Mouse (Mus musculus) cerebellum, adult (tissue): Measurements from ENCODE around the gene Adamtsl2.
A peak's percentile ranks its signal among the peaks of the same experiment; 100 is the strongest.

Source experiments
- ATAC-seq: cut with Nextera tagmentation; 2 replicates; pipeline ENCODE4 v1.9.2; 2017; ENCODE audit warnings: mild to moderate bottlenecking, moderate library complexity, mixed read lengths; ENCODE audit not compliant: insufficient number of reproducible peaks, low FRiP score, low TSS enrichment

The Adamtsl2 gene

GRCm38 (mm10) chr2:27074804-27075203 is 4.4 kb upstream of the Adamtsl2 start:
- ATAC-seq: no peak

- 0 out of 2 replicates have a peak, but pooled peaks have one; percentile 6 for ATAC-seq
These were observed 3.7 kb upstream of the Adamtsl2 start for GRCm38 (mm10) chr2:27075485-27075884.

- ATAC-seq: no peak
These were observed 1.4 kb upstream of the Adamtsl2 start for GRCm38 (mm10) chr2:27077655-27078244.

- ATAC-seq: no peak
These were observed 867 bp upstream of the Adamtsl2 start for GRCm38 (mm10) chr2:27078312-27078711.

- no peak for ATAC-seq
These were observed 470 bp downstream of the Adamtsl2 start for GRCm38 (mm10) chr2:27079649-27080048.

GRCm38 (mm10) chr2:27083761-27084475 is 4.7 kb downstream of the Adamtsl2 start:
- no peak for ATAC-seq

GRCm38 (mm10) chr2:27084963-27085362 is 5.8 kb downstream of the Adamtsl2 start:
- no peak for ATAC-seq

- ATAC-seq: no peak
These were observed 6.6 kb downstream of the Adamtsl2 start for GRCm38 (mm10) chr2:27085801-27086200.

- ATAC-seq: no peak
These were observed 7.4 kb downstream of the Adamtsl2 start for GRCm38 (mm10) chr2:27086483-27087010.

GRCm38 (mm10) chr2:27087581-27087980 is 8.4 kb downstream of the Adamtsl2 start:
- no peak for ATAC-seq

GRCm38 (mm10) chr2:27088071-27088644 is 9.0 kb downstream of the Adamtsl2 start:
- no peak for ATAC-seq

GRCm38 (mm10) chr2:27088700-27089099 is 9.5 kb downstream of the Adamtsl2 start:
- ATAC-seq: no peak

GRCm38 (mm10) chr2:27089238-27089637 is 10.1 kb downstream of the Adamtsl2 start:
- no peak for ATAC-seq

GRCm38 (mm10) chr2:27095178-27095577 is 16.0 kb downstream of the Adamtsl2 start:
- no peak for ATAC-seq

GRCm38 (mm10) chr2:27096341-27096981 is 17.3 kb downstream of the Adamtsl2 start:
- no peak for ATAC-seq

- ATAC-seq: no peak
These were observed 18.1 kb downstream of the Adamtsl2 start for GRCm38 (mm10) chr2:27097241-27097656.

- ATAC-seq: no peak
These were observed 18.6 kb downstream of the Adamtsl2 start for GRCm38 (mm10) chr2:27097776-27098175.

- no peak for ATAC-seq
These were observed 24.4 kb downstream of the Adamtsl2 start for GRCm38 (mm10) chr2:27103554-27103953.

GRCm38 (mm10) chr2:27106816-27107215 is 27.6 kb downstream of the Adamtsl2 start:
- no peak for ATAC-seq

GRCm38 (mm10) chr2:27108144-27108543 is 29.0 kb downstream of the Adamtsl2 start:
- no peak for ATAC-seq

- peak; percentile 64; the same call in 1 of the 2 replicates for ATAC-seq
These were observed 29.9 kb downstream of the Adamtsl2 start for GRCm38 (mm10) chr2:27109052-27109451.
